Mouse (Mus musculus) heart, embryonic 13.5 days (tissue): ENCODE measurements at regions not wholly inside any gene's neighbourhood (a gene's known extent, or its start where the extent isn't known, plus 50 kb on each side); places are given as distances from the start of the nearest gene placed in this dataset.

Source experiments
- ATAC-seq: fragments of 200-750 bp; cut with Nextera tagmentation; 2 replicates; pipeline ENCODE4 v1.8.0; 2017; ENCODE audit warnings: moderate TSS enrichment; ENCODE audit not compliant: insufficient number of reproducible peaks, low FRiP score, low TSS enrichment; ENCODE audit errors: extremely low read depth
- H3K27ac ChIP-seq: fragments of 300-500 bp; sonication (generic); replicated peaks from 2 replicates; pipeline ENCODE4 v1.5.1; 2015; ENCODE audit warnings: moderate library complexity, mild to moderate bottlenecking, inconsistent platforms
- H3K27me3 ChIP-seq: fragments of 300-500 bp; sonication (generic); replicated peaks from 2 replicates; pipeline ENCODE4 v1.6.1; 2015; ENCODE audit warnings: mild to moderate bottlenecking, inconsistent platforms
- H3K36me3 ChIP-seq: fragments of 300-500 bp; sonication (generic); 2 replicates; pipeline ENCODE4 v1.6.1; 2015; ENCODE audit warnings: mild to moderate bottlenecking, inconsistent platforms
- H3K4me1 ChIP-seq: fragments of 300-500 bp; sonication (generic); 2 replicates; pipeline ENCODE4 v1.6.1; 2015; ENCODE audit warnings: inconsistent platforms
- H3K4me2 ChIP-seq: fragments of 300-500 bp; sonication (generic); 2 replicates; pipeline ENCODE4 v1.6.1; 2015; ENCODE audit warnings: inconsistent platforms, mild to moderate bottlenecking, moderate library complexity
- H3K4me3 ChIP-seq: fragments of 300-500 bp; sonication (generic); 2 replicates; pipeline ENCODE4 v1.5.1; 2015; ENCODE audit warnings: moderate library complexity, mild to moderate bottlenecking, inconsistent platforms
- H3K9ac ChIP-seq: fragments of 300-500 bp; sonication (generic); 2 replicates; pipeline ENCODE4 v1.6.1; 2015; ENCODE audit warnings: inconsistent platforms, mild to moderate bottlenecking, moderate library complexity
- H3K9me3 ChIP-seq: fragments of 300-500 bp; sonication (generic); 2 replicates; pipeline ENCODE4 v1.6.1; 2016; ENCODE audit warnings: inconsistent platforms
- WGBS: fragments of 180-500 bp; shearing (Covaris S2); methylation state at CpG from one replicate; pipeline ENCODE4 v1.1.7; 2015; ENCODE audit warnings: mixed read lengths; 5-methylcytosine and 5-hydroxymethylcytosine counted together

DNA sequence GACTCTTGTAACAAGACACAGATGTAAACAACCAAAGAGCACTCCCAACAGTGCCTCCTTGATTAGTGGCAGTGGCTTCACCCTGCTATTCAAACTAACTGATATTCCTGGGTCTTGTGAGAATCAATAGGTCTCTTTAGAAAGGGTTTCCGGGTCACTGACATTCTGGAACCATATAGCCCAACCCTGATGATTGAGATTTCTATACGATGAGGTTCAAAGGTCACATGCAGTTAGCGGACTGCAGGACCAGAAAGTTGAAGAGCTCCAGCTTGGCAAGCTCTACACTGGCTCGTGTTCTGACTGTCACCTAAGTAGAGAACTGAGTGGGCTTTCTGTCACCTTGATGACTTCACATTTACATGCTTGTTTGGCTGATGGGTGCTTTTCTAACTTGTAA lies 235.4 kb upstream of the Meis1 start:
- Histone ChIP-seq H3K9me3 (no peaks in the 10 kb centered on the region), H3K9ac (no peak overlapping the region), H3K4me1 (peaks cover 3% of the 10 kb centered on the region; the same call in 1 of the 2 replicates), H3K27me3 (no peaks in the 10 kb centered on the region), H3K36me3 (no peaks in the 10 kb centered on the region), H3K4me2 (no peak overlapping the region), H3K4me3 (no peak overlapping the region), H3K27ac (no peak overlapping the region)
- WGBS: 66% methylated on average over 4 of the region's 4 CpGs
- ATAC-seq: no peak

GRCm38 (mm10) chr11:19257549-19257948 lies 238.8 kb upstream of the Meis1 start:
- 69% methylated on average over 4 of the region's 4 CpGs for WGBS

GRCm38 (mm10) chr11:19262832-19263231 lies 244.0 kb upstream of the Meis1 start:
- Histone ChIP-seq H3K27ac (no peak overlapping the region), H3K36me3 (no peaks in the 10 kb centered on the region), H3K4me2 (no peak overlapping the region), H3K9me3 (no peaks in the 10 kb centered on the region), H3K4me3 (no peak overlapping the region), H3K27me3 (no peaks in the 10 kb centered on the region), H3K9ac (no peak overlapping the region), H3K4me1 (peaks cover 7% of the 10 kb centered on the region; the same call in 1 of the 2 replicates)
- WGBS: 66% methylated on average over 4 of the region's 4 CpGs
- ATAC-seq: no peak

More at GRCm38 (mm10) chr11:19257549-19257948, 238.8 kb upstream of the Meis1 start:
- Histone ChIP-seq H3K4me1 (peaks cover 3% of the 10 kb centered on the region; the same call in 1 of the 2 replicates), H3K9me3 (no peaks in the 10 kb centered on the region), H3K9ac (no peak overlapping the region), H3K4me2 (no peak overlapping the region), H3K36me3 (no peaks in the 10 kb centered on the region), H3K4me3 (no peak overlapping the region), H3K27ac (no peak overlapping the region), H3K27me3 (no peaks in the 10 kb centered on the region)
- no peak for ATAC-seq

GRCm38 (mm10) chr11:19264798-19265671 lies 246.2 kb upstream of the Meis1 start:
- ATAC-seq: no peak
- Histone ChIP-seq H3K9ac (no peak overlapping the region), H3K36me3 (no peaks in the 10 kb centered on the region), H3K27me3 (no peaks in the 10 kb centered on the region), H3K27ac (no peak overlapping the region), H3K9me3 (no peaks in the 10 kb centered on the region), H3K4me3 (no peak overlapping the region), H3K4me1 (peaks cover 7% of the 10 kb centered on the region; the same call in 1 of the 2 replicates), H3K4me2 (no peak overlapping the region)
- WGBS: 59% methylated on average over 18 of the region's 18 CpGs

- no peak overlapping the region for H3K4me3 ChIP-seq
- ATAC-seq: no peak
- H3K9me3 ChIP-seq: no peaks in the 10 kb centered on the region
- no peak overlapping the region for H3K9ac ChIP-seq
- 50% methylated on average over 3 of the region's 3 CpGs for WGBS
- H3K27ac ChIP-seq: no peak overlapping the region
- peaks cover 7% of the 10 kb centered on the region; the same call in 1 of the 2 replicates for H3K4me1 ChIP-seq
- no peak overlapping the region for H3K4me2 ChIP-seq
- no peaks in the 10 kb centered on the region for H3K36me3 ChIP-seq
- no peaks in the 10 kb centered on the region for H3K27me3 ChIP-seq
These were observed 246.8 kb upstream of the Meis1 start for GRCm38 (mm10) chr11:19265672-19265972.

- Histone ChIP-seq H3K4me2 (no peak overlapping the region), H3K9ac (no peak overlapping the region), H3K27me3 (no peaks in the 10 kb centered on the region), H3K36me3 (no peaks in the 10 kb centered on the region), H3K9me3 (no peaks in the 10 kb centered on the region), H3K4me1 (no peaks in the 10 kb centered on the region; the same call in 1 of the 2 replicates), H3K27ac (no peak overlapping the region), H3K4me3 (no peak overlapping the region)
- WGBS: 72% methylated on average over 6 of the region's 6 CpGs
- no peak for ATAC-seq
These were observed 272.2 kb upstream of the Meis1 start for GRCm38 (mm10) chr11:19290971-19291370.

GRCm38 (mm10) chr11:19299411-19299810 lies 280.6 kb upstream of the Meis1 start:
- Histone ChIP-seq H3K9me3 (no peaks in the 10 kb centered on the region), H3K4me2 (no peak overlapping the region), H3K27ac (no peak overlapping the region), H3K4me1 (peaks cover 19% of the 10 kb centered on the region), H3K4me3 (no peak overlapping the region), H3K36me3 (no peaks in the 10 kb centered on the region), H3K27me3 (no peaks in the 10 kb centered on the region), H3K9ac (no peak overlapping the region)
- WGBS: 89% methylated on average over 1 of the region's 1 CpGs
- no peak for ATAC-seq

DNA sequence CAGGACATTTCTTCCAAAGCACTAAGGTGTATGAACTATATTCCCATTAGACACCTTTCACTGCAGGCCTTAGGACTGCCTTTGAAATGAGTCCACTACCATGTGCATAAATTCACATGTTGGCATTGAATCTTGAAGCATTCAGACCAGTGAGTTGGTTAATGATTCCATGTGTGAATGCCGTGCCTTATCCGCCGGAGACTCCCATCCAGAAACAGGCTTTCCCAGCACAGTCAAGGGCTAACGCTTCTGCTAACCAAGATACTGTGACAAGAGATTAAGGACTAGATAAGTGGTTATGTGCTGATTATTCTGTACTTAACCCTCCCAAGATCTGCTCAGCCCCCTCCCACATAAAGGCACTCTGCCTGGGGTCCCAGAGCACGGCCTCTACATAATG lies 287.9 kb upstream of the Meis1 start:
- H3K36me3 ChIP-seq: no peaks in the 10 kb centered on the region
- WGBS: 78% methylated on average over 5 of the region's 5 CpGs
- no peaks in the 10 kb centered on the region for H3K27me3 ChIP-seq
- H3K4me1 ChIP-seq: peaks cover 25% of the 10 kb centered on the region
- H3K4me3 ChIP-seq: no peak overlapping the region
- ATAC-seq: no peak
- H3K4me2 ChIP-seq: no peak overlapping the region
- H3K9ac ChIP-seq: no peak overlapping the region
- no peaks in the 10 kb centered on the region for H3K9me3 ChIP-seq
- peak overlapping the region; percentile 37 for H3K27ac ChIP-seq

GRCm38 (mm10) chr11:19330685-19331239 lies 312.0 kb upstream of the Meis1 start:
- H3K4me2 ChIP-seq: no peak overlapping the region
- no peak overlapping the region for H3K9ac ChIP-seq
- ATAC-seq: no peak
- WGBS: 58% methylated on average over 2 of the region's 3 CpGs
- no peak overlapping the region for H3K27ac ChIP-seq
- no peak overlapping the region for H3K4me3 ChIP-seq
- peaks cover 6% of the 10 kb centered on the region for H3K4me1 ChIP-seq
- no peaks in the 10 kb centered on the region for H3K36me3 ChIP-seq
- H3K9me3 ChIP-seq: no peaks in the 10 kb centered on the region
- no peaks in the 10 kb centered on the region for H3K27me3 ChIP-seq

- no peak overlapping the region for H3K4me2 ChIP-seq
- H3K4me3 ChIP-seq: no peak overlapping the region
- H3K4me1 ChIP-seq: peaks cover 6% of the 10 kb centered on the region
- H3K9me3 ChIP-seq: no peaks in the 10 kb centered on the region
- no peak overlapping the region for H3K9ac ChIP-seq
- H3K27me3 ChIP-seq: no peaks in the 10 kb centered on the region
- ATAC-seq: no peak
- H3K27ac ChIP-seq: no peak overlapping the region
- H3K36me3 ChIP-seq: no peaks in the 10 kb centered on the region
These were observed 313.5 kb upstream of the Meis1 start for GRCm38 (mm10) chr11:19332274-19332673.

DNA sequence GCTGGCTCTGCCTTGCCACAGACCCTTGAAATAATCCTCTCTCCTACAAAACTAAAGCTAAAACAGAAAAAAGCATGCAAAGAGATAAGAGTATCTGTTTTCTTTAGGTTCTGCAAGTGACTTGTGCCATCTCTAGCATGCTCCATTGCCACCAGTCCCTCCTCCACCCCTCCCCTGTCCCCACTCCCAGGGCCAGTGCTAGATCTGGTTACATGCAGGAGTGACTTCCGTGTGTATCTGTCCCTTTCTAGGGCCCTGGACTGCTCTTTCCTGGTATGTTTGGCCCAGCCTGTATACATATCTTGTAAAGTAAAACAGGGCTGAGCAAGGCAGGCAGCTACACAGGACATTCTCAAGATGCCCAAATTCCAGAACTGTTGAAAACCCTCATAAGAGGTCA lies 313.9 kb upstream of the Meis1 start:
- no peak for ATAC-seq
- no peak overlapping the region for H3K4me2 ChIP-seq
- WGBS: 29% methylated on average over 1 of the region's 1 CpGs
- H3K9me3 ChIP-seq: no peaks in the 10 kb centered on the region
- H3K27ac ChIP-seq: no peak overlapping the region
- no peak overlapping the region for H3K4me3 ChIP-seq
- H3K36me3 ChIP-seq: no peaks in the 10 kb centered on the region
- H3K27me3 ChIP-seq: no peaks in the 10 kb centered on the region
- peaks cover 6% of the 10 kb centered on the region for H3K4me1 ChIP-seq
- no peak overlapping the region for H3K9ac ChIP-seq
